Mouse (Mus musculus): ENCODE results near the gene Ucn.

Gene Ucn

DNA sequence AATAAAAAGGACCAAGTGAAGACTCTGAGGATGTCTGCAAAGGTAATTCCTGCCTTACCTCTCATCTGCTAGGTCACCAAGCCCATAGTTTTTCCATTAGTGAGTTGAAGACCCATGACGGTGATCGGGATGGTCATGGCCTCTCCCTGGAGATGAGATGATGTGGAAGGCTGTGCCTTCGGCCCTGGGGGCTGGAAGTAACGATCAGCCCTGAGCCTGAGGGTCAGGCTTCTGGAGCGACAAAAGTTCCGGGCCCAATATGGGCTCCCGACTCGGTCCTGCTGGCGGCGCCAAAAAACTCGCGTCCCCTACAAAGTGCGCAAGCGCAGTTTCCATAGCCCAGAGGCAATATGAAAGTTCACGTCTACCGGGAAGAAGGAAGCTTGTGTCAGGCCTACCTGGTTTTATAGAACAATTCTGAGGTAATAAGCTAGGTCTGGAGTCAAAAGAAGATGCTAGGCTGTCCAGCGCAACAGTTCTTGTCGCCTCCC, 30.6 kb downstream of the Ucn start, which contains the start of gene Slc30a3:
TSS of gene Slc30a3 (minus strand) at position 238 of the 491 bp plus-strand sequence.
- no peak for DNase-seq (ENCODE audit: low read depth)

DNA sequence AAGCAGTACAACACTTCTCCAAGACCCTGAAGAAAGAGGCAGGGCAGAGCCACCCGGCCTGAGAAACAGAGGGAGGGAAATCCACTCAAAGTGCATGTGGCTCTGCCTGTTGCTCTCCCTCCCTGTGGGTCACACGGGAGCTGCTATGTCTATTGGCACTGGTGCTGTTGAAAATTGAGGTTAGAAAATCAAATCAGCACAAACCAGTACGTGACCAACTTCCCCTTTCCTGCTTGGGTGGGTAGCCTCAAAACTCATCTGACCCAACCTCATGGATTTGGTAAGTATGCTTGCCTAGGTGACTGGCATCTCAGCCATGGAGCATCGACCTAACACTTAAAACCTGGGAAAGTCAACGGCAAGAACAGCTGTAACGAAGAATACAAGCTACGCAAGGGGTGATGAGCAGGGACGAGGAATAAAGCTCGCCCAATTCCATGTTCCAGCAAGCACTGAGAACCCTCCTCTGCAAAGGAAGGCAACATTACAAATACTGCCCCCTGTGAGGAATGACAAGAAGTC, 32.8 kb downstream of the Ucn start, which contains the start of gene Dnajc5g:
TSS of gene Dnajc5g (plus strand) at position 472 of the 522 bp plus-strand sequence.
- DNase-seq (ENCODE audit: low read depth): no peak

DNA sequence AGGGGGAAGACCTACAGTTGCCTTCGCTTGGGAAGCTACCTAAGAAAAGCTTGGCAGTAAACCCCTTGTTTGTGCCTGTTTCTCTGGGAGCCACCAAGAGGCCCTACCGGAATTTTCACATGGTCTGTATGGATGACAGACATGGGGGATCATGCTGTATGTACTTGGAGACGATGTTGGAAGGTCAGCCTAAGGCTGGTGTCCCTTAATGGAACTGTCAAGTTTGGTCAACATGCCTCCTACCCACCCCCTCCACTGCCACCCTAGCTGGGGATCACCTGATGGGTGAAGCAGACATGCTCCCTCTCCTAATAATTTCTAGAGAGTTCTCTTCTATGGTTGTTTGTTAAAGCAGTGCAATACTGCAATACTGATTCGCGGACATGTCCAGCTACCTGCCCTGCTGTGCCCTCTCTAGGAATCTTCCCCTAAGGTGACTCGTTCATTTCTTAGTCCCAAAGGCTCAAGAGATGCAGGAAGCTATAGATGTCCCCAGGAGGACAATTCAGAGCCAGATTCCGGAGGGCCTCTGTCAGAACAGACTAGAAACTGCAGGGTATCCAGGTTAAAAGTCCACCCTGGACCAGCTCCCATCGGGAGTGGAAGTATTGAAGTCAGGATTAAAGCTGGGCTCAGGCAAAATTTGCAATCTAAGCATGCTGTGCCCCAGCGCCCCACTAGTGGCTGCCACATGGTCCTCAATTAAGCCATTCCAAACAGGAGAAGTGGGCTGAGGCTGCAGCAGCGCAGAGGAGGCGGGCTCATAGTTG, 42.7 kb downstream of the Ucn start:
- no peak for DNase-seq (ENCODE audit: low read depth)

GRCm38 (mm10) chr5:31094799-31095691, 43.6 kb downstream of the Ucn start:
- DNase-seq (ENCODE audit: low read depth): no peak

DNA sequence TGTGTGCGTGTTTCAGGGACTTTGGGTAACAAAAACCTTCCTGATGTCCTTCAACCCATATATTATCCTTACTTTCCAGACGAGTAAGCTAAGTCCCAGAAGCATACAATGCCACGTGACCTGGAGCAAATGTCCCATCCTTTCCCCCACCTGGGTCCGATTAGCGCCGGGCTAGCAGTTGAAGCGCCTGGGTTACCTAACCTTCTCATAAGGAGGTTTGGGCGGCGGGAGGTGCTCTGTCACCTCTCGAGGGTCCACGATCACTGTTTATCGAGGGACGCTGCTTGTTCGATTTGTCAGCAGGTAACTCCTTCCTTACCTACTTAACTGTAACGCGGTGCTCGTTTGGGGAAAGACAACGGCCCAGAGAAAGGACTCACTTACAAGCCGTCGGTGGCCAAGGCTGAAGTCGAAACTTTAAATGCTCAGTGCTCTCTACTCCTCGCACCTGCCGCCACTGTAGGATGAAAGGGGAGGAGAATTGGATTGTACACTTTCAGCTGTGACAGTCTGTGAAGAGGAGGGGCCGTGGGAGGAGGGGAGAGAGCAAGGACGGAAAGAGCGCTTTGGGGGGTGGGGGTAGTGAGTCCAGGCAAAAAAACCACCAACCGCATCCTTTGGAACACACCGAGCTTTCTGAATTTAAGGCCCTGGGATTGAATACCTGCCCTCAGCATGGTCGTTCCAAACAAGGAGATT, 44.4 kb downstream of the Ucn start:
- DNase-seq (ENCODE audit: low read depth): no peak

DNA sequence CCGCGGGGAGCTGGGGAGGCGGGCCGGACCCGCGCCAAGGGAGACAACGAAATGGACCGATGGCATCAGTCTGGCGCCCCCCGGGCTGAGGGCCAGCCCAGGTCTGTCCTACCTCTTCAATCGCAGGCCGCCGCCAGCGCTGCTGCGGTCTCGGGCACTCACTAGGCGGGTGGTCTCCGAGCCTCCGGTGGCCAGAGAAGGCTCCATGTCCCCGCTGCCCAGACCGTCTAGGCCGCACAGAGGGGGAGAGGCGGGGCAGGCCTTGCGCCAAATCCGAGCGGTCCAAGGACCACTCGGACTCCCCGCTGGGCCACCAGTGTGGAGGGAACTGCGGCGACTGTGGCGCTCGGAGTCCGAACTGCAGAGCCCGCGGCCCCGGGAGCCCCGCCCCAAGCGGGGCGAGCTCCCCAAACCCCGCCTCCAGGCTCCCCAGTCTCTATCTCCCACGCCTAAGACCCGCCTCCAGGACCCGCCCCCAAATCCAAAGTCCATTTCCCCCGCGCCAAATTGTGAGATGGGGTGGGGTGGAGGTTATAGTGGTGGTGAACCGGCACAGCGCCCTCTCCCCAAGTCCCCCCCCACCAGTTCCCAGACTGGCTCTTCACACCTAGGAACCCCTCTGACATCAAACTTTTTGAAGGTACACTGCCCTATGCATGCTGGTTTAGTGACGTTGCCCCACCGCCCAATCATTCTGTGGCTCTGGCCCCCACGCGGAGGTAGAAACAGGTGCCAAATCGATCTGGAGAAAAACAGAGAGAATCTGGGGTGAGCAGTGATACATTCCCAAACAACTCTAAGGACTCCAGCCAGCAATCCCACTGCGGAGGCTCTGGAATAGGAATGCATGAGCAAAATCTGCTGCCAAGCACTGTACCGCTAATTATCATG, 45.2 kb downstream of the Ucn start:
- no peak for DNase-seq (ENCODE audit: low read depth)

DNA sequence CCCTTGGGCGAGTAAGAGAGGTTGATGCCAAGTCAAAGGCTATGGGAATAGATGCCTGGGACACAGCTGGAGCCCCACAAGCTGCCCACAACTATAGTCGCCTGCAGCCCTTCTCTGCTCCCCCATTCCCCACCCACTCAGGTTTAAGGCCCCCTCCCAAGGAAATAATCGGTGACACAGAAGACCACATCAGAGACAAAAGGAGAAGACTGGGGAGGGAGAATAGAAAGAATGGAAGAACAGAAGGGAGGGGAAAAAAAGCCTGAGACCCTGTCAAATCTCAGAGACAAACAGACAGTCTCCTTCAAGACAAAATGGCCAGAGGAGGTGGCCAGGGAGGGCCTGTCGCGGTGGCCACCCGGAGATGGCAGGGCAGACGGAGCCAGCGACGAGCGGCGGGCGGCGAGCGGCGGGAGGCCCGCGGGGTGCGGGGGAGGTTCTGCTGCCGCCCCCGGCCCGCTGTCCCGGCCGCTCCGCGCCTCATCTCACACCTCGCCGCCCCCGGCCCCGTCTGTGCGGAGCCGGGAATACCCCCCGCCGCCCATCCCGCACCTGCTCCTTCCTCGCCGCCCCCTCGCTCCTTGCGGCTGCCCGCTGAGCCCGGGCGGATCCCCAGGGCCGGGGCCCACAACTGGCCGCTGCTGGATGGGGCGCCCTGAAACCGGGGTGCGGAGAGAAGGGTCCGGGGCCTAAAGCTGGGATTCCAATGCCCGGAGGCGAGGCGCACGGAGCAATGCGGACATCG, 46.2 kb downstream of the Ucn start:
- no peak for DNase-seq (ENCODE audit: low read depth)
